Mouse (Mus musculus) heart, postnatal 0 days (tissue): ENCODE data around the gene Ccdc32. TPM values are rescaled to one million over a fixed set of nuclear protein-coding genes. Genes with fewer than 3 reads are reported as not detected.

Experiments
- ATAC-seq: fragments of 200-750 bp; cut with Nextera tagmentation; 2 replicates; pipeline ENCODE4 v1.8.0; 2017; ENCODE audit warnings: low read depth, moderate number of reproducible peaks, moderate library complexity; ENCODE audit not compliant: insufficient read depth
- DNase-seq: peaks from one replicate; pipeline ENCODE4 v3.0.0-alpha.2; 2016; ENCODE audit warnings: low spot score
- H3K27ac ChIP-seq: fragments of 300-500 bp; sonication (generic); 2 replicates; pipeline ENCODE4 v1.5.1; 2014; ENCODE audit warnings: low read depth, mild to moderate bottlenecking
- H3K27me3 ChIP-seq: fragments of 300-500 bp; sonication (generic); 2 replicates; pipeline ENCODE4 v1.6.1; 2014; ENCODE audit warnings: low read length, mixed read lengths; ENCODE audit not compliant: control insufficient read depth, insufficient read depth
- H3K36me3 ChIP-seq: fragments of 300-500 bp; sonication (generic); replicated peaks from 2 replicates; pipeline ENCODE4 v1.6.1; 2014; ENCODE audit warnings: low read length, mixed read lengths; ENCODE audit not compliant: control insufficient read depth, insufficient read depth
- H3K4me1 ChIP-seq: fragments of 300-500 bp; sonication (generic); 2 replicates; pipeline ENCODE4 v1.6.1; 2014; ENCODE audit warnings: antibody characterized with exemption; ENCODE audit not compliant: control insufficient read depth, insufficient read depth
- H3K4me2 ChIP-seq: fragments of 300-500 bp; sonication (generic); 2 replicates; pipeline ENCODE4 v1.6.1; 2014; ENCODE audit warnings: low read depth, mild to moderate bottlenecking, low read length, moderate library complexity
- H3K4me3 ChIP-seq: fragments of 300-500 bp; sonication (generic); 2 replicates; pipeline ENCODE4 v1.5.1; 2014; ENCODE audit warnings: low read depth, low read length
- H3K9ac ChIP-seq: fragments of 300-500 bp; sonication (generic); replicated peaks from 2 replicates; pipeline ENCODE4 v1.6.1; 2014; ENCODE audit warnings: low read depth, low read length, mixed read lengths
- H3K9me3 ChIP-seq: fragments of 300-500 bp; sonication (generic); replicated peaks from 2 replicates; pipeline ENCODE4 v1.6.1; 2016; ENCODE audit warnings: low read length; ENCODE audit not compliant: control insufficient read depth
- CTCF ChIP-seq: IDR thresholded peaks from 2 replicates; pipeline ENCODE4 v1.5.1; 2016; ENCODE audit warnings: antibody characterized with exemption, control low read depth, low read depth
- EP300 ChIP-seq: IDR thresholded peaks from 2 replicates; pipeline ENCODE4 v1.6.1; 2016; ENCODE audit warnings: antibody characterized with exemption, low read depth
- WGBS: fragments of 180-500 bp; shearing (Covaris S2); extraction: QIAGEN DNeasy Blood & Tissue Kit; methylation state at CpG from one replicate; pipeline ENCODE4 v1.1.7; 2014; 5-methylcytosine and 5-hydroxymethylcytosine counted together
- polyA plus RNA-seq: library from polyadenylated mRNA; unstranded; fragments of >200 nt; fragmentation: Nextera tagmentation; extraction: Ambion mirVana; gene quantifications from 2 replicates; pipeline ENCODE4 v1.2.1, GENCODE M21; 2015
- total RNA-seq: library from RNA; depleted of rRNA; stranded (reverse); fragments of >200 nt; gene quantifications from 2 replicates; pipeline ENCODE4 v1.2.3, GENCODE M21; 2014; ENCODE audit warnings: low replicate concordance

The Ccdc32 gene
- total and polyA plus RNA-seq, 2 experiments from 2014 or later = 14.7 to 21.1 TPM

- Histone ChIP-seq H3K27ac (no peak overlapping the region), H3K36me3 (no peaks in the 10 kb centered on the region), H3K4me3 (peak overlapping the region; percentile 63), H3K4me2 (peak overlapping the region; percentile 96), H3K27me3 (peaks cover 19% of the 10 kb centered on the region), H3K4me1 (0 out of 2 replicates have a peak, but pooled peaks cover 3% of the 10 kb centered on the region), H3K9me3 (no peaks in the 10 kb centered on the region), H3K9ac (peak overlapping the region; percentile 56)
- WGBS = 20% methylated on average over 5 of the region's 5 CpGs
- no peak for ATAC-seq
- TF ChIP-seq CTCF (no peak), EP300 (no peak)
- no peak for DNase-seq
Observed at GRCm38 (mm10) chr2:118976941-118977340, 52.3 kb downstream of the Ccdc32 start.

GRCm38 (mm10) chr2:118976282-118976929 lies 52.8 kb downstream of the Ccdc32 start:
- 1% methylated on average over 57 of the region's 57 CpGs for WGBS
- Histone ChIP-seq H3K27me3 (peaks cover 19% of the 10 kb centered on the region), H3K9me3 (no peaks in the 10 kb centered on the region), H3K4me1 (0 out of 2 replicates have a peak, but pooled peaks cover 3% of the 10 kb centered on the region), H3K27ac (0 out of 2 replicates have a peak overlapping the region, but pooled peaks have one; percentile 9), H3K4me2 (peak overlapping the region; percentile 96), H3K36me3 (no peaks in the 10 kb centered on the region), H3K9ac (peak overlapping the region; percentile 56), H3K4me3 (peak overlapping the region; percentile 63)
- TF ChIP-seq CTCF (peak; percentile 62), EP300 (no peak)
- ATAC-seq (peak; percentile 85), DNase-seq (peak; percentile 69)

DNA sequence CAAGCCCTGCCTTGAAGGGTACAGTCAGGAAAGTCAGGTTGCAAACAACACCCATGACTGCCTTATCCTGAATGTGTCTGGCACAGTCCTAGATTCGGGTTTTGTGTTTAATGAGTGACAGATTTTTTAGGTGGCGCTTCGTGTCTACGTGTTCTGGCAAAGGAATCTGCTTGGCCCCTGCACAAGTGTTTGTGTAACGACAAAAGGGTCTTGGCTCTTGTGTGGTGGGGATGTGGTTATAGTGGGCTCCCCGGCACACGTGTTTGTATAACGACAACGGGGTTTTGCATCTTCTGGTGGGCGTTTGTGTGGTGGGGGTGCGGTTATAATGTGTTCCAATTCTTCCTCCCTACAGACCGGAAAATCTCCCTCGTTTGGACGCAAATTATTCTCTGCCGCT lies 53.3 kb downstream of the Ccdc32 start:
- no peak for DNase-seq
- H3K4me1 ChIP-seq = 0 out of 2 replicates have a peak, but pooled peaks cover 3% of the 10 kb centered on the region
- WGBS = 1% methylated on average over 15 of the region's 15 CpGs
- peak overlapping the region; percentile 63 for H3K4me3 ChIP-seq
- TF ChIP-seq EP300 (no peak), CTCF (no peak)
- peak overlapping the region; percentile 96 for H3K4me2 ChIP-seq
- H3K27me3 ChIP-seq = peaks cover 19% of the 10 kb centered on the region
- no peaks in the 10 kb centered on the region for H3K9me3 ChIP-seq
- ATAC-seq = 0 out of 2 replicates have a peak, but pooled peaks have one; percentile 1
- H3K27ac ChIP-seq = 0 out of 2 replicates have a peak overlapping the region, but pooled peaks have one; percentile 9
- H3K9ac ChIP-seq = peak overlapping the region; percentile 56; the same call in 1 of the 2 replicates
- no peaks in the 10 kb centered on the region for H3K36me3 ChIP-seq

GRCm38 (mm10) chr2:118972687-118973376 lies 56.4 kb downstream of the Ccdc32 start:
- TF ChIP-seq CTCF (peak; percentile 85), EP300 (no peak)

GRCm38 (mm10) chr2:118972048-118972447 lies 57.1 kb downstream of the Ccdc32 start:
- H3K4me1 ChIP-seq = 0 out of 2 replicates have a peak, but pooled peaks cover 3% of the 10 kb centered on the region
- DNase-seq (no peak), ATAC-seq (no peak)
- H3K9me3 ChIP-seq = no peaks in the 10 kb centered on the region
- H3K27me3 ChIP-seq = peaks cover 19% of the 10 kb centered on the region
- peak overlapping the region; percentile 78; the same call in 1 of the 2 replicates for H3K4me2 ChIP-seq
- H3K4me3 ChIP-seq = no peak overlapping the region
- no peak overlapping the region for H3K9ac ChIP-seq
- H3K36me3 ChIP-seq = no peaks in the 10 kb centered on the region
- TF ChIP-seq CTCF (no peak), EP300 (no peak)
- H3K27ac ChIP-seq = no peak overlapping the region
- WGBS = 71% methylated on average over 5 of the region's 5 CpGs

More at GRCm38 (mm10) chr2:118972687-118973376, 56.4 kb downstream of the Ccdc32 start:
- Histone ChIP-seq H3K9ac (no peak overlapping the region), H3K4me3 (peak overlapping the region; percentile 44), H3K27me3 (peaks cover 19% of the 10 kb centered on the region), H3K9me3 (no peaks in the 10 kb centered on the region), H3K4me1 (0 out of 2 replicates have a peak, but pooled peaks cover 3% of the 10 kb centered on the region), H3K4me2 (peak overlapping the region; percentile 78), H3K27ac (no peak overlapping the region), H3K36me3 (no peaks in the 10 kb centered on the region)
- DNase-seq (peak; percentile 80), ATAC-seq (peak; percentile 77)
- WGBS = 1% methylated on average over 33 of the region's 33 CpGs
